Mouse (Mus musculus) thymus, adult 2 months (tissue): ENCODE data around the gene Rapgefl1.

ENCODE experiments used
- CTCF ChIP-seq: fragments of 200-500 bp; IDR thresholded peaks from 2 replicates; pipeline ENCODE4 v1.5.1; 2012; ENCODE audit warnings: mild to moderate bottlenecking, control low read depth, low read length, moderate library complexity, borderline replicate concordance; ENCODE audit not compliant: control insufficient read depth, poor library complexity, insufficient read depth; ENCODE audit errors: extremely low read depth
- POLR2A ChIP-seq: fragments of 200-500 bp; IDR thresholded peaks from 2 replicates; pipeline ENCODE4 v1.6.1; 2012; ENCODE audit warnings: mild to moderate bottlenecking, low read length, control low read depth, moderate library complexity; ENCODE audit not compliant: control insufficient read depth, poor library complexity, insufficient read depth; ENCODE audit errors: extremely low read depth

- TF ChIP-seq CTCF = no peak
- TF ChIP-seq POLR2A = no peak
Measured at GRCm38 (mm10) chr11:98839897-98840296, 3.3 kb downstream of the Rapgefl1 start.
